Mouse (Mus musculus) gastrocnemius, adult 8-10 months (tissue): ENCODE data around the gene Arl5c. TPM values are rescaled to one million over a fixed set of nuclear protein-coding genes. Genes with fewer than 3 reads are reported as not detected.
"Not testable (repeated sequence)": the region's sequence is repeated elsewhere in the genome, so short reads cannot be mapped to it uniquely, and the experiment has no call there.

Experiments
- DNase-seq, 2 experiments: peaks; one replicate each; pipeline ENCODE4 v3.0.0; 2022; ENCODE audit warnings: low spot score in 2 of 2
- total RNA-seq, 4 experiments: library from RNA; stranded (reverse); gene quantifications; 2 replicates each; pipeline ENCODE4 v1.2.4; 2022

Arl5c gene
- total RNA-seq, 4 experiments from 2014 or later: 0.18 to 0.19 TPM; not detected in 2

DNA sequence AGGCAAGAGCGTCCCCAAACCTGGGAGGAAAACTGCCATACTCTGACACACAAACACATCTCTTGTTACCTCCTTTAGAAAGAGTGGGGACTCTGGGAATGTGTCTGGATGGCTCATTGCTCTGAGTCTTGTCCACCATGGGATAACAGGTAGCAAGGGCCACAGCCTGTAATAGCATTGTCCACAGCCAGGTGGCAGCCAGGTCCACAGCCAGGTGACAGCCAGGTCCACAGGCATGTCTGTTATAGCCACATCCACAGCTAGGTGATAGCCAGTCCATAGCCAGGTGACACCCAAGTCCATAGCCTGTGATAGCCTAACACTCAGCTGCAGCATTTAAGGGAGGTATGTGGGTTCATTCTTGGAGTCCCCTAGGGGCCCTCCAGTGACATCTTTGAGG lies 35.1 kb downstream of the Arl5c start:
- no peak for DNase-seq

DNA sequence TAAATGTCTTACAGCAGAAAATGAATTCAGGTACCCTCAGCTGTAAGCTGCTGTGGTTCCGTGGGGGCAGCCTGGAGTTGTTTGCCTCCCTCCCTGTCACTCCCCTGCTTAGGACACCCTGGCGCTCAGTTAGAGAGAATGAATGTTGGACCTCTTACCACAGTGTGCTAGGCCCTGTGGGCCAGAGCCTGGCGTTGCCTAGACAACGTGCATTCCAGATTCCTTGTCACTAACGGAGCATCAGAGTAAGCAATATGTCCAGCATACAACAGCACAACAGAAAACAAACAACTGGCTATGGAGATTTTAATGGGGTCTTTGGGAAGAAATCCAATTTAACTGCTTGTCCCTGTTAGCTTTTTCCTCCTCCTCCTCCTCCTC lies 36.7 kb downstream of the Arl5c start:
- DNase-seq: no peak

DNA sequence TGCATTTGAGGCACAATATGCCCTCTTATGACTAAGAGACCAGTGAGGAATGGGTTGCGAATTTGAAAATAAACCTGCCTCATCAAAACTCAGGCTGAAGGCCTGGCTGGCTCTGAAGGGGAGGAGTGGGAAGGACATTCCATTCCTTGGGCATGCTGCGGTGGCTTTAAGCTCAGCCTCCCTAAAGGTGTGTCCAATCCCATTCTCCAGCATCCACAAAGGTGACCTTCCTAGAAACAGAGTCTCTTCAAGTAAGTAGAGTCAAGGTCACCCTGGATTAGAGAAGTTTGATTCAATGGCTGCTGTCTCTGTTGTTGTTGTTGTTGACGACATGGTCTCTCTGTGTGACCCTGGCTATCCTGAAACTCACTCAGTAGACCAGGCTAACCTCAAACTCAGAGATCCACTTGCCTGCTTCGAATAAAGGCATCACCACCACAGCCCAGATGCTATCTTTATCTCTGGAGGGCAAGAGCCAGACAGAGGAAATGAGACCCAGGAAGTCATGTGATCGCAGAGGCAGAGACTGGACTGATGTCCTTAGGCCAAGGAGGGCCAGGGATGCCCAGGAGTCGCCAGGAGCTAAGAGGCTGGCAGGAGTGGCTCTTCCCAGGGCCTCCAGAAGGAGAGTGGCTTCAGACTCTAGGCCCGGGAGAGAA lies 37.2 kb downstream of the Arl5c start:
- no peak for DNase-seq

DNA sequence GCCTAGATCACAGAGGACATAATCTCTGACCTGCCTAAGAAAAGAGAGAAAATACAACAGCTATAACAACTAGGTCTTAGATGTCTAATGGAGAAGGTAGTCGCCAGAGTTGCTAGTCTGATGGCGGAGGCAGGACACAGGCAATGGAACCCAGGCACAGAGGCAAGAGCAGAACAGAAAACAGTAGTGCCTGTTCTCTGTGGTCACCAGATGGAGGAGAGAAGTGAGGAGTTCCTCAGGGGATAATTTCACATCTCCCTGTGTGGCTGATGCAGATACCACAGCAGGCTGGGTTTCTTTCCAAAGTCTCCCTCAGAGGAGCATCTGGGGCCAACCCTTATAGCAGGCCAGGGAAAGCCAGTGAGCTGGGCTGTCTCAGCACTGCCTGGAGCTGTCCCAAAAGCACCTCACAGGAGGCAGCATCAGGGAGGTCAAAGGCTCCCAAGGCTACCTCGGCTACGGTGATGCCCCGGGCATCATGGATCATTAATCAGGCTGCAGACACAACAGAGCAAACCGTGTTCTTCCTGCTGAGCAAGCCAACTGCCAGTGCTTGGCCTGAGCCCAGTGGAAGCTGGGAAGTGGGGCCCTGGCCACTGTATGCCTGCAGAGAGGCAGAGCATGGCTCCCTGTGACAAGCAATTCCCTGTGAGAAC lies 38.9 kb downstream of the Arl5c start:
- no peak for DNase-seq

DNA sequence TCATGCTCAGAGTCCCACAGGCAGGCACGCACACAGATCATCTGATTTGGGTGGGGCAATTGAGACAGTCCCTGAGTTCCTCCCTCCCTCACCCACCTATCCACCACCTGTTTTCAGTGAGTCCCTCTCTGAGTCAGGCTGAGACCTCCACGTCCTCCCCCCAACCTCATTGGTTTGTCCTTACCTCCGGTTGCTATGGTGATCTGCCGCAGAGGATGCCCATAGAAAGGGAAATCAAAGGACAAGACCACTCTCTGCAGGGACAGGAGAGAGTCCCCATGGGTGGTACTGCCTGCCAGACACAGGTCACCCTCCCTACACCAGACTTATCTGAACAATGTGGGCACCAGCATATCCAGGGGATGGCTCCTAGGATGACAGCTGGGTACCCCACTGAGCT lies 40.1 kb downstream of the Arl5c start:
- DNase-seq: no peak

DNA sequence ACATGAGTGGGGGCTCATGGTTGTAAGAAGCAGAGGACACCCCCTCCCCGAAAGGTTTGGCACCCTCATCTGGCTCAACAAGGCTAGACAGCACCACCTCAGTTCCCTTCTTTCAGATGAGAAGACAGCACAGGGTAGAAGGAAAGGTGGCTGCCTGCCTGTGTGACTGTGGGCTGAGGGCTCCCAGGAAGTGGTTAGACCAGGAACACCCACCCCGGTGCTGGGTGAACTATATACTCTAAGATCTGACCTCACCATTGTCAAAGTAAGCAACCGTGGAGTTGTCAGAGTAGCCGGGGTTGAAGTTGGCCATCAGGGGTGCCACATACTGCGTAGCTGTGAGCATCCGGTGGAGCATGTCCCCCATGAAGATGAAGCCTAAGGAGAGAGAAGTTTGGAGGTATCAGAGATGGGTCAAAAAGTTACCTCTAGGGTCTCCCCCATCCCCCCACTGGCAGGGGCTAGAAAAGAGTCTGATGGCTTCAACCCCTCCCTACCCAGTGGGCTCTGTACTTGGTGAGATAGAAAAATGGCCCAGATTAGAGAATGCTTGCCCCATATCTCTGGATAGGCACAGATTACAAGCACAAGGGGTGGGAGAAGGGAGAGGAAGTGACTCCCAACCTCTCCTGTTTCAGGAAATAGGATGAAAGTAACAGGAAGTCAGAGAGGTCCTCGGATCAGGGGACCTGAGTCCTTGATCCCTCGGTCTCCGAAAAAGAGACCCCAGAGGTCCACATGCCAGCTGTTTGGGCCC lies 40.7 kb downstream of the Arl5c start:
- no peak for DNase-seq

DNA sequence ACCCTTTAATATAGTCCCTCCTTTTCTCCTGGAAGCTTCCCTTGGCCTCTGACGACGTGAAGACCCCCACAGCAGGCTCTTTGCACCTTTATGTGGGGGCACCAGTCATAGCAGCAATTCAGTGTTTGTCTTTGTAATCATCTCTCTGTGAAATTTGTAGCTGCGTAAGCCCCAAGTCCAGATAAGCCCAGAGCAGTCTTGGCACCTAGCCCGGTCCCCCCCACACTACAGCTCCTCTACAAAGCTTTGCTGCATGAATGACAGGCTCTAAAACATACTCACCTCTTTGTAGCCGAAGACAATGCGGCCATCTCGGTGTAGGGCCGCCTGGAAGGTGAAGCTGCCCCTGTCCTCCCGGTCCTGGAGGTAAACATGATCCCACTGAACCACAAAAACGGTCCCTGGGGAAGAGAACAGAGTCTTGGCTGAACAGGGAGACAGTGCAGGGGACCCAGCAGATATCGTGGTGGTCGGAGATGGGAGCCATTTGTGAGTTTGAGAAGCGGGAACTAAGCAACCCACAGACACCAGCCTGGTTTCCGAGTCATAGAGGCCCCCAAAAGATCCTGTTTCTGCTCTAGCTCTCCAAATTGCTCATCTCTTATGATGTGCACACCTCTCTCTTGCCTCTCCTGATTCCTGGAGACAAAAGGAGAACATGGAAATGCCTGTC lies 41.4 kb downstream of the Arl5c start:
- DNase-seq: no peak

DNA sequence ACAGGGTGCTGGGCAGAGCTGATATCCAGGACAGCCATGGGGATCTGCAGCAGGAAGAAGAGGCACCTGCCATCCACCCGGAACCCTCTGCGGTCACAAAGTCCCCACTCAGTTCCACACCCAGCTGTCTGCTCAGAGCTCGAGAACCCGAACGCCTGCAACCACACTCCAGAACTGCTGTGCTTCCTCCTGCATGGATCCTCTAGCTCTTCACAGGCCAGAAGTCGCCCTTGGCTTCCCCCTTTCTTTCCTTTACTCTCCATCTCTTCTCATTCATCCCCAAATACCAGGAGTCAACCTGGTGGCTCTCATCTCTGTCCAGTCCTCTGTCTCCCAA lies 42.1 kb downstream of the Arl5c start:
- no peak for DNase-seq

DNA sequence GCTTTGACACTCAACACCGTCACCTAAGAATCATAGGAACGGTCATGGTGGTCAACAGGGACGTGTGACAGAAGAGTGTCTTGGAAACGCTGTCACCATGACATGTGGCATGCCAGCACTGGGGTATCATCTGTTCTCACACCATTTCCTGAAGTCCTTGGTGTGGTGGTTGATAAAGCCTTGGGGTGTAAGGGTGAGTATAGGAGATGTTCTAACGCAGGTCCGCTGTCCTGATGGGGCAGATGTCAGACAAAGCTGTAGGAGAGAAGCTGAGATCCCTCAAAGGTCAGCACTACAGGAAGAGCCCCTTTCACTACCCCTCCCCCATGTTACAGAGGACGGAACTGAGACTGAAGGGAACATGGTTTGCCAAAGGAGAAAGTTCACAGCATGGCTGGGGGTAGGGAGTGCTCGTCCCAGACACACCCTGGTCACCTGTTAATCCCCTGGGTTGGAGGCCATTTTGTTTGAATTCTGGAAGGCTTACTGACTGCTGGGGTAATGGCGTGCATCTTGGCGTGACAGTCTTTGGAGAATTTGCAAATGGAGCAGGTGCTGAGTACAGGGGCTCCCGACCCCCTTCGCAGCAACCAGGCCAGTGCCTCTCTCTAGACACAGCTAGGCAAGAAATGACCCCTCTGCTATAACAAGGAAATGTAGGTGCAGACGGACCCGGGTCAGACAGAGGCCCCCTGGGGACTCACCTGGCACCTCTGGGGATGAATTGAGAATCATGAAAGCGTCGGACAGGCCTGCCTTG lies 42.6 kb downstream of the Arl5c start:
- DNase-seq: no peak

DNA sequence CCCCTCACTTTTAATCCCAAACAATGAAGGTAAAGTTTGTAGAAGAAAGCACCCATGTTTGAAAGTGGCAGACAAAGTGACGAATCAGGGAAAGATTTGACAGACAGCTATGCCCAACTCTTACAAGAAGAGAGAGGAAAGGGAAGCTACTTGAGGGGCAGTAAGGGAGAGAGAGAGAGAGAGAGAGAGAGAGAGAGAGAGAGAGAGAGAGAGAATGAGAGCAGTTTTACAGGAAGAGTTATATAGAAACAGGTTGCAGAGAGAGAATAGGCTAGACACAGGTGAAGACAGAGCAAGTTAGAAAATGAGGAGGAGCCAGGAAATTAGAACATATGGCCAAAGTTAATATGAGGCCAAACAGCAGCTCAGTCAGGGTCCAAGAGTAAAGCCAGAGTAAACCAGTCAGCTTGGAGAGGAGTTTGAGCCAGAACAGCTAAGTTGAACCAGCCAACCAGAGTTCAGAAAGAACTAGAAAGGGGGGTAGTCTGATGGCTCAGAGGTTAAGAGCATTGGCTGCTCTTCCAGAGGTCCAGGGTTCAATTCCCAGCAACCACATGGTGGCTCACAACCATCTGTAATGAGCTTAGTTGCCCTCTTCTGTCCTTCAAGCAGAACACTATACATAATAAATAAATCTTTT lies 43.5 kb downstream of the Arl5c start:
- no peak for DNase-seq

DNA sequence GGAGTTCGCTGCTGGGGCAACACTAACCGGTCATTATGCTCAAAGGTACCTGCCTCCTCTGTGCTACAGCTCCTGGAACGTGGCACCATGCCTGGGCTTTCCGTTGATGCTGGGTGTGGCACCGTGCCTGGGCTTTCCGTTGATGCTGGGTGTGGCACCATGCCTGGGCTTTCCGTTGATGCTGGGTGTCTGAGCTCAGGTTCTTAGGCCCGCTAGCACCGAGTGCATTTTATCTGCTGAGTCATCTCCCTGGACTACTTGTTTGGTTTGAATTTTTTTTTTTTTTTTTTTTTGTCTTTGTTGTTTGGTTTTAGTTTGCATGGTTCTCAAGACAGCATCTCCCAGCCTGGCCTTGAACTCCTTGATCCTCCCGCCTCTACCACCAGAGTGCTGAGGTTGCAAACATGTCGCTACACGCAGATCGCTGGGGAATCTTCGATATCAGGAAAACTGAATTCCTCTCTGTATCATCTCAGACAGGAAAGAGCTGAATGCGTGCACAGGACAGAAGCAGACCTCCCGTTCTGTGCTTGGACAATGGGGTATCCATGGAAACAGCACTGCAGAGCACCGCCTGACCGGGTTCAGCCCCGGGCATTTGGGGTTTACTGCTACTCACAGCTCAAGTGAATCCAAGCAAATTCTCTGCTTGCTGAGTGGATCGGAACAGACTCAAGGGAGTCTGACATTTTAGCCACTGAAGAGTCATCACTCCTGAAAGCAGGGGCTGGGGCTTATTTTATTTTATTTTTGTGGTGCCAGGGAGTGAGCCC lies 46.1 kb downstream of the Arl5c start:
- no peak for DNase-seq

DNA sequence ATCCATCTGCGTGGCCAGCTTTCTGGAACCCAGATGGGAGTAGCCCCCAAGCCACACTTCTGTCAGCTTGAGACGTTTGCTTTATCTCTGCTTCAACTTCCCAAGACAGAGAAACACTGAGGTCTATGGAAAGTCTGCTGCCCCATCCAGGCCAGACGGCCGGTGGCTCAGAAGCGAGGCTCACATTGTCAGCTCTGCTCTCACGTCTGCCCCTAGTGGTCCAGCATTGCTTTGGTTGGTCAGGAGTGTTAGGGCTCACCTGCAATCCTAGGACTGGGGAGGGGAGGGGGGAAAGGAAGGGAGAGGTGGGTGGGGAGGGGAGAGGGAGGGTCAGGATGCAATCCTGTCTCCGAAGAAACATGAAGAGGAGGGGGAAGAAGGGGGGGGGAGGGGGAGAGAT lies 48.6 kb downstream of the Arl5c start:
- no peak for DNase-seq

DNA sequence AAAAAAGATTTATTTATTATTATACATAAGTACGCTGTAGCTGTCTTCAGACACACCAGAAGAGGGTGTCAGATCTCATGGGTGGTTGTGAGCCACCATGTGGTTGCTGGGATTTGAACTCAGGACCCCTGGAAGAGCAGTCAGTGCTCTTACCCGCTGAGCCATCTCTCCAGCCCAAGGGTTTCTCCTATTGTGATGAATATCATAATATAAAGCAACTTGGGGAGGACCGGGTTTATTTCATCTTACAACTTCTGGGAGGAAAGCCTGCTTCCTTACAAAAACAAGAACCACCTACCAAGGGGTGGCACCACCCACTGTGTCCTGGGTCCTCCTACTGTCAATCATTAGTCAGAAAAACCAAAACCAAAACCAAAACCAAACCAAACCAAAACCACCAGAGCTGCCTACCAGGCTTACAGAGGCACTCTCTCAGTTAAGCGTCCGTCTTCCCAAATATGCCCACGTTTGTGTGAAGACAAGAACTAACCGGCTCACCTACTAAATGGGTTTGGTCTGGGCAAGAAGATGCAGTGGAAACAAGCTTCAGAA lies 50.2 kb downstream of the Arl5c start:
- DNase-seq: not testable (repeated sequence)

DNA sequence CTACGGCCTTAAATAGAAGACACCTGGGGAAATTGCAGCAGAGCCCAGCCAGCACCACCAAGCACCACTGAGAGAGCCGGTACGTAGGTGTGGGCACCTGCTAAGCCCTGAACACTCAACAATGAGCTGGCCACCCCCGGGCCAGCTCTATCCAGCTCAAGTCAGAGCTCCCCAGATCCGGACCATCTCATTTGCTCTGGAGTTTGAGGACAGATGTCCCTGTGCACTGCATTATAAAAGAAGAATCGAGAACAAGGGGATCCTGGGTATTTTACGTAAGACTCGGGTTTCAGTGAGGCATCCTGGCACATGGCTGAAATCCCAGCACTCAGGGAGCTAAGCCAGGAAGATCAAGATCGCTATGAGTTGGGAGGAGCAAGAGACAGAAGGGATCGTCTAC lies 51.0 kb downstream of the Arl5c start:
- no peak for DNase-seq

DNA sequence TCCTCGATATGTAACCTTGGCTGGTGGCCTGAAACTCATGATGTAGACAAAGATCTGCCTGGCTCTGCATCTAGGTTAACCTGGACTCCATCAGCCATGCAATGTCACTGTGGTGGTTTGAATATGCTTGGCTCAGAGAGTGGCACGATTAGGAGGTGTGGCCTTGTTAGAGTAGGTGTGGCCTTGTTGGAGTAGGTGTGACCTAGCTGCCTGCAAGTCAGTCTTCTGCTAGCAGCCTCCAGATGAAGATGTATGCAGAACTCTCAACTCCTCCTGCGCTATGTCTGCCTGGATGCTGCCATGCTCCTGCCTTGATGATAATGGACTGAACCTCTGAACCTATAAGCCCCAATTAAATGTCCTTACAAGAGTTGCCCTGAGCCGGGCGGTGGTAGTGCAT lies 52.7 kb downstream of the Arl5c start:
- no peak for DNase-seq

DNA sequence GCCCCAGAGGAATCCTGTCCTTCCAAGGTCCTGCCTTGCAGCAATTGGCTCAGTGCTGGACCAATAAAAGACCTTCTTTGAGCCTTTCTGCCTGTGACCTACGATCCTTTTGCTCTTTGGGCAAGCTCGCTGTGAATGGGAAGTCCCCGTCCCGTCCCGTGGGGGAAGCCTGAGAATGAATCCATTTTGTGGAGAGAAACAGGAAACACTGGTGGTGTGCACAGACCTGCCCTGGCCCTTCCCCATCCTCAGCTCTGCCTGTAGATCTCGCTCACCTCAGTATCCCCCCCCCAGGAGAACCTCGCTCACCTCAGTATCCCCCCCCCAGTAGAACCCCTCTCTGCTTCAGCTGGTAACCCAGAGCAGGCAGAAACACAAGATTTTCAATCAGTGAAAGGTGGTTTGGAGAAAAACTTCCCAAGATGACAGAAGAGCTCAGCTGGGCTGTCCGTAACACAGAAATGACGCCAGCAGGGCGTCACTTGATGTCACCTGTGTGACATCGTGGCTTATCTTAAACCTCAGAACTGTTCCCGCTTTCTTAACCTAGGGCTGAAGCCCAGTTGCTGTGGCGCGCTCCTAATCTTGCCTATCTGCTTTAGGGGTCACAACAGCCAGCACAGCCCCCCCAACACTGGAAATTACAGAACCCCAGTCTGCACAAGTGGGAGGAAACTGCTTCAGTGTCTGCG lies 53.4 kb downstream of the Arl5c start:
- DNase-seq: no peak
